Mouse (Mus musculus): ENCODE results near the gene Gm10272. TPM values are rescaled to one million over a fixed set of nuclear protein-coding genes. Genes with fewer than 3 reads are reported as not detected.

Gm10272 gene
- polyA plus RNA-seq (2014; fragmentation: Nextera tagmentation; extraction: Ambion mirVana), result not detected in 2 replicates

- WGBS, result 83% methylated on average over 1 of the region's 1 CpGs
- H3K9me3 ChIP-seq (ENCODE audit: control insufficient read depth, low read length), result peaks cover 2% of the 10 kb centered on the region; the same call in 1 of the 2 replicates
- no peaks in the 10 kb centered on the region for H3K27me3 ChIP-seq (ENCODE audit: control insufficient read depth, insufficient read depth, low read length)
- ATAC-seq (ENCODE audit: low FRiP score) (no peak), DNase-seq (ENCODE audit: low spot score, missing footprints) (no peak)
- H3K9ac ChIP-seq (ENCODE audit: low read length), result no peak within 1 kb of the TSS
- no peak within 1 kb of the TSS for H3K27ac ChIP-seq (ENCODE audit: low read depth, low read length)
- H3K4me3 ChIP-seq (ENCODE audit: low read depth, low read length), result no peak within 1 kb of the TSS
- no peak within 1 kb of the TSS for H3K4me2 ChIP-seq
- H3K4me1 ChIP-seq (ENCODE audit: control insufficient read depth, insufficient read depth, low read length), result no peaks in the 10 kb centered on the region
- H3K36me3 ChIP-seq (ENCODE audit: control insufficient read depth, insufficient read depth, low read length), result no peaks in the 10 kb centered on the region
Measured at GRCm38 (mm10) chr10:77706326-77706725, at the start of gene Gm10272. TSS of gene Gm10272 (plus strand) at chr10:77706626.

GRCm38 (mm10) chr10:77658286-77658994, 48.0 kb upstream of the Gm10272 start:
- no peaks in the 10 kb centered on the region for H3K9me3 ChIP-seq (ENCODE audit: control insufficient read depth, low read length)
- WGBS, result 84% methylated on average over 15 of the region's 15 CpGs
- H3K27me3 ChIP-seq (ENCODE audit: control insufficient read depth, insufficient read depth, low read length), result no peaks in the 10 kb centered on the region
- H3K36me3 ChIP-seq (ENCODE audit: control insufficient read depth, insufficient read depth, low read length), result no peaks in the 10 kb centered on the region
- no peak overlapping the region for H3K9ac ChIP-seq (ENCODE audit: low read length)
- no peak overlapping the region for H3K4me2 ChIP-seq
- H3K4me1 ChIP-seq (ENCODE audit: control insufficient read depth, insufficient read depth, low read length), result no peaks in the 10 kb centered on the region
- DNase-seq (ENCODE audit: low spot score, missing footprints), result no peak
- no peak for ATAC-seq (ENCODE audit: low FRiP score)
- H3K27ac ChIP-seq (ENCODE audit: low read depth, low read length), result no peak overlapping the region
- H3K4me3 ChIP-seq (ENCODE audit: low read depth, low read length), result no peak overlapping the region

- H3K9me3 ChIP-seq (ENCODE audit: control insufficient read depth, low read length), result no peaks in the 10 kb centered on the region
- no peak overlapping the region for H3K4me2 ChIP-seq
- no peak for ATAC-seq (ENCODE audit: low FRiP score)
- H3K9ac ChIP-seq (ENCODE audit: low read length), result no peak overlapping the region
- DNase-seq (ENCODE audit: low spot score, missing footprints), result no peak
- no peaks in the 10 kb centered on the region for H3K4me1 ChIP-seq (ENCODE audit: control insufficient read depth, insufficient read depth, low read length)
- H3K4me3 ChIP-seq (ENCODE audit: low read depth, low read length), result no peak overlapping the region
- 62% methylated on average over 43 of the region's 43 CpGs for WGBS
- no peaks in the 10 kb centered on the region for H3K27me3 ChIP-seq (ENCODE audit: control insufficient read depth, insufficient read depth, low read length)
- no peaks in the 10 kb centered on the region for H3K36me3 ChIP-seq (ENCODE audit: control insufficient read depth, insufficient read depth, low read length)
- H3K27ac ChIP-seq (ENCODE audit: low read depth, low read length), result no peak overlapping the region
Measured at GRCm38 (mm10) chr10:77663949-77664665, 42.3 kb upstream of the Gm10272 start.

GRCm38 (mm10) chr10:77666342-77666741, 40.1 kb upstream of the Gm10272 start:
- H3K4me2 ChIP-seq, result no peak overlapping the region
- ATAC-seq (ENCODE audit: low FRiP score) (no peak), DNase-seq (ENCODE audit: low spot score, missing footprints) (no peak)
- no peaks in the 10 kb centered on the region for H3K9me3 ChIP-seq (ENCODE audit: control insufficient read depth, low read length)
- H3K36me3 ChIP-seq (ENCODE audit: control insufficient read depth, insufficient read depth, low read length), result no peaks in the 10 kb centered on the region
- 89% methylated on average over 8 of the region's 8 CpGs for WGBS
- no peak overlapping the region for H3K4me3 ChIP-seq (ENCODE audit: low read depth, low read length)
- no peak overlapping the region for H3K9ac ChIP-seq (ENCODE audit: low read length)
- no peaks in the 10 kb centered on the region for H3K4me1 ChIP-seq (ENCODE audit: control insufficient read depth, insufficient read depth, low read length)
- H3K27me3 ChIP-seq (ENCODE audit: control insufficient read depth, insufficient read depth, low read length), result no peaks in the 10 kb centered on the region
- H3K27ac ChIP-seq (ENCODE audit: low read depth, low read length), result no peak overlapping the region

- no peaks in the 10 kb centered on the region for H3K9me3 ChIP-seq (ENCODE audit: control insufficient read depth, low read length)
- 88% methylated on average over 4 of the region's 4 CpGs for WGBS
Measured at GRCm38 (mm10) chr10:77667402-77667801, 39.0 kb upstream of the Gm10272 start.

GRCm38 (mm10) chr10:77670710-77671109, 35.7 kb upstream of the Gm10272 start:
- H3K27ac ChIP-seq (ENCODE audit: low read depth, low read length), result no peak overlapping the region
- ATAC-seq (ENCODE audit: low FRiP score), result no peak
- H3K27me3 ChIP-seq (ENCODE audit: control insufficient read depth, insufficient read depth, low read length), result no peaks in the 10 kb centered on the region; the same call in 1 of the 2 replicates
- H3K4me3 ChIP-seq (ENCODE audit: low read depth, low read length), result no peak overlapping the region
- DNase-seq (ENCODE audit: low spot score, missing footprints), result no peak
- H3K4me1 ChIP-seq (ENCODE audit: control insufficient read depth, insufficient read depth, low read length), result no peaks in the 10 kb centered on the region
- WGBS, result 79% methylated on average over 4 of the region's 4 CpGs
- no peak overlapping the region for H3K4me2 ChIP-seq
- no peaks in the 10 kb centered on the region for H3K9me3 ChIP-seq (ENCODE audit: control insufficient read depth, low read length)
- H3K9ac ChIP-seq (ENCODE audit: low read length), result no peak overlapping the region
- no peaks in the 10 kb centered on the region for H3K36me3 ChIP-seq (ENCODE audit: control insufficient read depth, insufficient read depth, low read length)

More at GRCm38 (mm10) chr10:77667402-77667801, 39.0 kb upstream of the Gm10272 start:
- ATAC-seq (ENCODE audit: low FRiP score) (no peak), DNase-seq (ENCODE audit: low spot score, missing footprints) (no peak)
- H3K27ac ChIP-seq (ENCODE audit: low read depth, low read length), result no peak overlapping the region
- H3K9ac ChIP-seq (ENCODE audit: low read length), result no peak overlapping the region
- no peaks in the 10 kb centered on the region for H3K36me3 ChIP-seq (ENCODE audit: control insufficient read depth, insufficient read depth, low read length)
- no peak overlapping the region for H3K4me3 ChIP-seq (ENCODE audit: low read depth, low read length)
- H3K4me2 ChIP-seq, result no peak overlapping the region
- H3K27me3 ChIP-seq (ENCODE audit: control insufficient read depth, insufficient read depth, low read length), result no peaks in the 10 kb centered on the region
- no peaks in the 10 kb centered on the region for H3K4me1 ChIP-seq (ENCODE audit: control insufficient read depth, insufficient read depth, low read length)

- no peaks in the 10 kb centered on the region for H3K4me1 ChIP-seq (ENCODE audit: control insufficient read depth, insufficient read depth, low read length)
- H3K27me3 ChIP-seq (ENCODE audit: control insufficient read depth, insufficient read depth, low read length), result peaks cover 2% of the 10 kb centered on the region; the same call in 1 of the 2 replicates
- H3K27ac ChIP-seq (ENCODE audit: low read depth, low read length), result no peak overlapping the region
- H3K4me2 ChIP-seq, result no peak overlapping the region
- H3K9me3 ChIP-seq (ENCODE audit: control insufficient read depth, low read length), result no peaks in the 10 kb centered on the region
- no peak overlapping the region for H3K9ac ChIP-seq (ENCODE audit: low read length)
- no peaks in the 10 kb centered on the region for H3K36me3 ChIP-seq (ENCODE audit: control insufficient read depth, insufficient read depth, low read length)
- DNase-seq (ENCODE audit: low spot score, missing footprints) (peak; percentile 51), ATAC-seq (ENCODE audit: low FRiP score) (no peak)
- WGBS, result 82% methylated on average over 4 of the region's 4 CpGs
- H3K4me3 ChIP-seq (ENCODE audit: low read depth, low read length), result no peak overlapping the region
Measured at GRCm38 (mm10) chr10:77671519-77671918, 34.9 kb upstream of the Gm10272 start.

GRCm38 (mm10) chr10:77673765-77674164, 32.7 kb upstream of the Gm10272 start:
- peaks cover 6% of the 10 kb centered on the region; the same call in 1 of the 2 replicates for H3K4me1 ChIP-seq (ENCODE audit: control insufficient read depth, insufficient read depth, low read length)
- H3K36me3 ChIP-seq (ENCODE audit: control insufficient read depth, insufficient read depth, low read length), result no peaks in the 10 kb centered on the region
- no peak overlapping the region for H3K9ac ChIP-seq (ENCODE audit: low read length)
- no peak for DNase-seq (ENCODE audit: low spot score, missing footprints)
- no peaks in the 10 kb centered on the region for H3K9me3 ChIP-seq (ENCODE audit: control insufficient read depth, low read length)
- no peak overlapping the region for H3K4me3 ChIP-seq (ENCODE audit: low read depth, low read length)
- H3K27ac ChIP-seq (ENCODE audit: low read depth, low read length), result no peak overlapping the region
- no peak overlapping the region for H3K4me2 ChIP-seq
- 54% methylated on average over 13 of the region's 13 CpGs for WGBS
- no peak for ATAC-seq (ENCODE audit: low FRiP score)
- H3K27me3 ChIP-seq (ENCODE audit: control insufficient read depth, insufficient read depth, low read length), result peaks cover 21% of the 10 kb centered on the region

- WGBS, result under 1% methylated on average over 35 of the region's 35 CpGs
- H3K36me3 ChIP-seq (ENCODE audit: control insufficient read depth, insufficient read depth, low read length), result no peaks in the 10 kb centered on the region
- H3K9me3 ChIP-seq (ENCODE audit: control insufficient read depth, low read length), result no peaks in the 10 kb centered on the region
- peaks cover 6% of the 10 kb centered on the region; the same call in 1 of the 2 replicates for H3K4me1 ChIP-seq (ENCODE audit: control insufficient read depth, insufficient read depth, low read length)
- peak; percentile 86 for DNase-seq (ENCODE audit: low spot score, missing footprints)
- no peak overlapping the region for H3K9ac ChIP-seq (ENCODE audit: low read length)
- H3K27ac ChIP-seq (ENCODE audit: low read depth, low read length), result no peak overlapping the region
- peak overlapping the region; percentile 20 for H3K4me3 ChIP-seq (ENCODE audit: low read depth, low read length)
- H3K4me2 ChIP-seq, result peak overlapping the region; percentile 54
- peaks cover 21% of the 10 kb centered on the region for H3K27me3 ChIP-seq (ENCODE audit: control insufficient read depth, insufficient read depth, low read length)
- ATAC-seq (ENCODE audit: low FRiP score), result 0 out of 2 replicates have a peak, but pooled peaks have one; percentile 35
Measured at GRCm38 (mm10) chr10:77677562-77677961, 28.9 kb upstream of the Gm10272 start.

Measured in midbrain, embryonic 11.5 days (tissue).